Mouse (Mus musculus) heart, postnatal 14 days (tissue): ENCODE data around the gene Psmd8. TPM values are rescaled to one million over a fixed set of nuclear protein-coding genes. Genes with fewer than 3 reads are reported as not detected.

Experiments
- DNase-seq, 2 experiments: peaks; one replicate each; pipeline ENCODE4 v3.0.0; 2021 to 2022
- intact Hi-C: fragments of 180-260 bp; cut with DNase I; formaldehyde crosslinking; loops from one replicate; pipeline ENCODE4 v1.15.1; 2025
- total RNA-seq, 2 experiments: library from RNA; stranded (reverse); gene quantifications; 2 replicates each; pipeline ENCODE4 v1.2.3; 2021

Gene Psmd8
- total RNA-seq, 2 experiments from 2014 or later: 142 to 149 TPM

GRCm38 (mm10) chr7:29171562-29172097 lies 8.9 kb downstream of the Psmd8 start:
- intact Hi-C loops: loop anchor here (5.0 to 10.0 kb wide), 2 partner anchors 187 to 409 kb away; partner anchors contain the start of genes Eif3k and Map4k1
- DNase-seq: peak in 1 of 2 experiments; percentile 13

GRCm38 (mm10) chr7:29170755-29171561 lies 9.5 kb downstream of the Psmd8 start:
- intact Hi-C loops: loop anchor here (5.0 to 10.0 kb wide), 2 partner anchors 186 to 409 kb away; partner anchors contain the start of genes Eif3k and Map4k1
- DNase-seq: peak in 1 of 2 experiments; percentile 37

- DNase-seq: peak; percentile 73 to 85
- intact Hi-C loops: loop anchor here (5.0 to 10.0 kb wide), 2 partner anchors 185 to 408 kb away; partner anchors contain the start of genes Eif3k and Map4k1
Measured at GRCm38 (mm10) chr7:29170066-29170754, 10.3 kb downstream of the Psmd8 start, which contains the start of the genes Ggn and Spred3. Gene Ggn, plus strand, starts transcription at chr7:29170210. Gene Spred3, minus strand, starts transcription at chr7:29170411.

- intact Hi-C loops: loop anchor here (5.0 to 10.0 kb wide), 2 partner anchors 185 to 407 kb away; partner anchors contain the start of genes Eif3k and Map4k1
- DNase-seq: peak; percentile 77 to 81
Measured at GRCm38 (mm10) chr7:29169231-29170065, 11.1 kb downstream of the Psmd8 start.

- DNase-seq: no peak
- intact Hi-C loops: no loop called here
Measured at GRCm38 (mm10) chr7:29168791-29169230, 11.7 kb downstream of the Psmd8 start.

- no peak for DNase-seq
- intact Hi-C loops: no loop called here
Measured at GRCm38 (mm10) chr7:29168121-29168695, 12.3 kb downstream of the Psmd8 start.

GRCm38 (mm10) chr7:29167656-29168055 lies 12.8 kb downstream of the Psmd8 start:
- DNase-seq: no peak
- intact Hi-C loops: no loop called here

- intact Hi-C loops: no loop called here
- peak in 1 of 2 experiments; percentile 29 for DNase-seq
Measured at GRCm38 (mm10) chr7:29162750-29163525, 17.6 kb downstream of the Psmd8 start.

GRCm38 (mm10) chr7:29162294-29162693 lies 18.2 kb downstream of the Psmd8 start:
- no peak for DNase-seq
- intact Hi-C loops: no loop called here

GRCm38 (mm10) chr7:29158264-29158663 lies 22.2 kb downstream of the Psmd8 start:
- no peak for DNase-seq
- intact Hi-C loops: no loop called here

- peak; percentile 85 to 86 for DNase-seq
- intact Hi-C loops: no loop called here
Measured at GRCm38 (mm10) chr7:29155838-29156782, 24.4 kb downstream of the Psmd8 start, which contains the start of gene Fam98c. Gene Fam98c, minus strand, starts transcription at chr7:29156234.

- intact Hi-C loops: no loop called here
- peak; percentile 89 to 90 for DNase-seq
Measured at GRCm38 (mm10) chr7:29155196-29155837, 25.2 kb downstream of the Psmd8 start.

GRCm38 (mm10) chr7:29154018-29154720 lies 26.3 kb downstream of the Psmd8 start:
- intact Hi-C loops: no loop called here
- no peak for DNase-seq

GRCm38 (mm10) chr7:29151486-29151885 lies 29.0 kb downstream of the Psmd8 start:
- intact Hi-C loops: no loop called here

GRCm38 (mm10) chr7:29148771-29149170 lies 31.7 kb downstream of the Psmd8 start:
- intact Hi-C loops: no loop called here
- DNase-seq: no peak

More at GRCm38 (mm10) chr7:29151486-29151885, 29.0 kb downstream of the Psmd8 start:
- no peak for DNase-seq

GRCm38 (mm10) chr7:29146625-29147367 lies 33.7 kb downstream of the Psmd8 start:
- intact Hi-C loops: no loop called here
- DNase-seq: no peak
